Mouse (Mus musculus) left cerebral cortex, adult 2 months (tissue): ENCODE results near the gene Zfp709. TPM values are rescaled to one million over a fixed set of nuclear protein-coding genes. Genes with fewer than 3 reads are reported as not detected.
"Not testable (repeated sequence)": the region's sequence is repeated elsewhere in the genome, so short reads cannot be mapped to it uniquely, and the experiment has no call there.

Source experiments
- DNase-seq, 2 experiments: peaks; one replicate each; pipeline ENCODE4 v3.0.0; 2021 to 2022; ENCODE audit warnings: low spot score in 2 of 2, mixed read lengths in 1 of 2; ENCODE audit errors: extremely low spot score in 1 of 2
- H3K27ac ChIP-seq: fragments of 200-600 bp; 2 replicates; pipeline ENCODE4 v1.8.1; 2022
- H3K4me3 ChIP-seq: fragments of 200-600 bp; 2 replicates; pipeline ENCODE4 v1.8.1; 2022
- CTCF ChIP-seq: fragments of 200-600 bp; IDR thresholded peaks from 2 replicates; pipeline ENCODE4 v1.8.1; 2022; ENCODE audit warnings: antibody characterized with exemption, mild to moderate bottlenecking, moderate library complexity
- intact Hi-C: fragments of 180-260 bp; cut with DNase I; formaldehyde crosslinking; loops from one replicate; pipeline ENCODE4 v1.15.1; 2025
- total RNA-seq, 2 experiments: library from RNA; stranded (reverse); gene quantifications; 2 replicates each; pipeline ENCODE4 v1.2.3; 2021

The Zfp709 gene
- total RNA-seq, 2 experiments from 2014 or later, result 10.5 to 10.6 TPM

GRCm38 (mm10) chr8:71906809-71907208 is 25.0 kb downstream of the Zfp709 start:
- intact Hi-C loops, result no loop called here
- no peak for DNase-seq
- no peak for TF ChIP-seq CTCF
- no peak overlapping the region for H3K4me3 ChIP-seq
- no peak overlapping the region for H3K27ac ChIP-seq

DNA sequence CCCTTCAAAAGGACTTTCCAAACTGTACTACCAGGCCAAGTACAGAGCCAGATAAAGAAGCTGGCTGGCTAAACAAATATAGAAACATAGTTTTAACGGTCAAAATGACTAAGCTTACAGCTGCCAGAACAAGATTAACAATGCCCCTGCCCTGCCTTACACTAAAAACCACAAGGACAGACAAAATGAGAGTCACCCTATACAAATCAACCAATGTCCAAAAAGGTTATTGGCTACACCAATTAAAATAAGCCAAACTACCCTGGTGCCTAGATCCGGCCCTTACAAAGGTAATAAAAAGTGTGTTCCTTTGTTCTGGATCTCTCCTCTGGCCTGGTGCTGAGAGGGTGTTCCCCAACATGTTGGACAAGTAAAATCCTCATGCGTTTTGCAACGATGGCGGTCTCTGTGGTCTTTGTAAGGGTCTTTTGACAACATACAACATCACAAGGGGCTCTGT is 26.0 kb downstream of the Zfp709 start:
- DNase-seq, result no peak
- intact Hi-C loops, result loop anchor here (1.0 to 2.0 kb wide), 3 partner anchors 14 to 43 kb away; partner anchors contain the start of gene Zfp961
- H3K27ac ChIP-seq, result peak overlapping the region; percentile 99
- H3K4me3 ChIP-seq, result peak overlapping the region; percentile 78
- no peak for TF ChIP-seq CTCF

- Histone ChIP-seq H3K4me3 (peak within 1 kb of the TSS; percentile 78), H3K27ac (peak within 1 kb of the TSS; percentile 99)
- intact Hi-C loops, result loop anchor here (1.0 to 2.0 kb wide), 3 partner anchors 14 to 42 kb away; partner anchors contain the start of gene Zfp961
- peak; percentile 53 for TF ChIP-seq CTCF
- peak; percentile 85 to 88 for DNase-seq
These were observed 26.8 kb downstream of the Zfp709 start, which contains the start of the genes Zfp882 and Zfp617 for GRCm38 (mm10) chr8:71908309-71909261. Gene Zfp882, plus strand, starts transcription at chr8:71908608. Gene Zfp617, plus strand, starts transcription at chr8:71908635.

DNA sequence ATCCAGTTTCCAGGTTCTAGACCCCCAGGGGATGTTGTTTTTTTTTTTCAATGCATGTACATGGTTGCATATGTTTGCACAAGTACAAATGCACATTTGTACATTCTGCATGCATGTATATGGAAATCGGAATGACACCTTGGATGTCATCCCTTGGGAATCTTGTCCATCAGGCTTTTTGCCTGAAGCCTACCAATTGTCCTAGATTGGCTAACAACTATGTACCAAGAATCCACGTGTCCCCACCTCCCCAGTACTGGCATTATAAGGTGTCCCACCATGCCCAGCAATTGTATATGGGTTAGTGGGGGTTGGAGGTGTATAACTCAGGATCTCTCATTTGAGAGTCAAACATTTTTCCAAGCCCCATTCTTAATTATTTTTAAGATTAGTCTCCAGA is 30.5 kb downstream of the Zfp709 start:
- H3K4me3 ChIP-seq, result no peak overlapping the region
- DNase-seq, result peak in 1 of 2 experiments; percentile 1
- no peak overlapping the region for H3K27ac ChIP-seq
- no peak for TF ChIP-seq CTCF
- intact Hi-C loops, result no loop called here

DNA sequence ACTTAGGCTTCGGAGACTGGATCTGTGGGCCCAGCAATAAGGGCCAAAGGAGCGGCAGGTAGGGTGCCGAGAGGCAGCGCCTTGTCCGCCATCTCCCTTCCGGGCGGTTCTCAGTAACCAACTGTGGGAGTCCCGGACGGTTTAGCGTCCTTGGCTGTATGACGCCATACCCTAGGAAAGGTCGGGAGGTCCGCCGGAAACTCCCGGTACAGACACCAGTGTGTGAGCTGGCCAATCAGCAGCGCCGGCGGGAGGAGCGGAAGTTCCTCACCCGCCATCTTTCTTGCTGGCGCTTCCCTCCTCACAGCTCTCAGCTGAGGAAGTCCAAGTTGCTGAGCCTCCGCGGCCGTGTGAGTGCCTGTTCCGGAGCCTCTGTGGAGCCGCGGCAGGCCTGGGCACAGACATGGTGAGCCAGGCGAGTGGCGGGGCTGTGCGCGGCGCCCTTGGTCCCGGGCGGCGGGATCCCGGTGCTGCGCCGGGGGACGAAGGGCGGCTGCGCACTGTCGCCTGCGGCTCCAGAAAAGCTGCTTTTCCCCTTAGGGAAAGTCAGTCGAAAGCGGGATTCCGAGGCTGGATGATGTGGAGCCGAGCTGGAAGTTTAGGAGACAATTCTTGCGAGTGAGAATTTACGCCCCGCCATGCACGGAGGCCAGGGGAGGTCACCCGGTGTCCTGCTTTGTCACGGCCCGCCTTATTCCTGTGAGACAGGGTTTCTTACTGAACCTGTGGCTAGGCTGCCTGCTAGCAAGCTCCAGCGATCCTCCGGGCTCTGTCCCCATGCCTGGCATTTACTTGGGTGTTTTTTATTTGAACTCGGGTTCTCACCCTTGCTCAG is 41.0 kb downstream of the Zfp709 start:
- intact Hi-C loops, result loop anchor here (1.0 to 10.0 kb wide), 6 partner anchors 14 to 555 kb away; partner anchors contain the start of genes Rab8a, Tpm4, Use1 and Zfp617

GRCm38 (mm10) chr8:71925791-71926190 is 44.0 kb downstream of the Zfp709 start:
- Histone ChIP-seq H3K4me3 (no peak overlapping the region), H3K27ac (no peak overlapping the region)
- no peak for TF ChIP-seq CTCF
- DNase-seq, result no peak
- intact Hi-C loops, result loop anchor here (10.0 kb wide), 1 partner anchor 209 kb away; the partner anchor contains the start of gene Tpm4

More for the DNA sequence above, 41.0 kb downstream of the Zfp709 start:
- Histone ChIP-seq H3K27ac (peak overlapping the region; percentile 97), H3K4me3 (peak overlapping the region; percentile 59)
- peak; percentile 93 to 94 for DNase-seq
- no peak for TF ChIP-seq CTCF

DNA sequence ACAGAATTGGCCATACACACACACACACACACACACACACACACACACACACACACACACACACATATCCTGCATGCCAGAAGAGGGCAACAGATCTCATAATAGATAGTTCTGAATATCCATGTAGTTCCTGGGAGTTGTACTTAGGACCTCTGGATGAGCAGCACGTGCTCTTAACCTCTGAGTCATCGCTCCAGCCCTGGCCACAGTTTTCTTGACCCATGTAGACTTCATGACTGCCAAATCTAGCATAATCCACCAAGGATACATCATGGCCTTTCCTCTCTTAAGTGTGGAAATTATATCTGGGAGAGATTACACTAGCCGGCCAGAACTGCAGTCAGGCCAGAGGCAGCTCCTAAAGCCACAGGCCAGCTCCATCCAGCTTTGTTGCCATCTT is 44.7 kb downstream of the Zfp709 start:
- Histone ChIP-seq H3K4me3 (no peak overlapping the region), H3K27ac (no peak overlapping the region)
- no peak for DNase-seq
- intact Hi-C loops, result loop anchor here (10.0 kb wide), 1 partner anchor 208 kb away; the partner anchor contains the start of gene Tpm4
- no peak for TF ChIP-seq CTCF

GRCm38 (mm10) chr8:71927779-71928178 is 46.0 kb downstream of the Zfp709 start:
- Histone ChIP-seq H3K4me3 (no peak overlapping the region), H3K27ac (no peak overlapping the region)
- TF ChIP-seq CTCF, result no peak
- no peak for DNase-seq
- intact Hi-C loops, result loop anchor here (10.0 kb wide), 1 partner anchor 207 kb away; the partner anchor contains the start of gene Tpm4

GRCm38 (mm10) chr8:71938037-71938436 is 56.2 kb downstream of the Zfp709 start:
- H3K27ac ChIP-seq, intact Hi-C loops, H3K4me3 ChIP-seq, DNase-seq: not testable (repeated sequence)

DNA sequence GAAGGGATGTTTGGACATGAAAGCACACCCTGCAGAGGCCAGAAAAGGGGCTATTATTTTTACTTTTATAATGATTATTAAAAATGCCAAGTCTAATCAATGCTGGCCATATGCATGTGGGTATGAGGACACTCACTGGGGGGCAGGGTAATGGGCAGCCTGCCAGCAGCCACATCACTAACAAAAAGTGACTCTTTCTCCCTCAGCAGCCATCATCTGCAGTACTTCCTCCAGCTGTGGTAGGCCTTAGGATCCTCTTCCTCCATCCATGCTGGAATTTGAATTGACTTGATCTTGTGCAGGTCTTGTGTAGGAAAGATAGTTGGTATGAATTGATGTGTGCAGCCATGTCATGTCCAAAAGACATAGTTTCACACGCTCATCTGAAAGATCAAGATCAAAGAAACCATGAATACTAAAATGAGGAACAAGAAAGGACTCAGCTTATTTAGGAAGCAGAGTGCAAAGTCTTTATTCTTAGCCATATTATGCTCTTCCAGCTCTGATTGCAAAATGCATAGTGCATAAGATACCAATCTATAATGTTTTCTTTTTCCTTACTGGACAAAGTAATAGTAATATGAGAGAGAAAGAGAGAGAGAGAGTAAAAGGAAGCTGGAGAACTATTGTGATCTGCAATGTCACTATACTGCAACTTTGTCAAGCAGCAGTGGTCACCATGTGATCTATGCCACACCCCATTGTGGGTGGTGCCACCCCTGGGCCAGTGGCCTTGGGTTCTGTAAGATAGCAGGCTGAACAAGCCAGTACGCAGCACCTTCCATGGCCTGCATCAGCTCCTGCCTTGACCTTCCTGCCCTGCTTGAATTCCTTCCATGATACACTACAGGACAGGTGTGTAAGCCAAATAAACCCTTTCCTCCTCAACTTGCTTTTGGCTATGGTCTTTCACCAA is 58.7 kb downstream of the Zfp709 start:
- intact Hi-C loops, result no loop called here
- Histone ChIP-seq H3K27ac (no peak overlapping the region), H3K4me3 (no peak overlapping the region)
- no peak for DNase-seq
- TF ChIP-seq CTCF, result no peak
